Mouse (Mus musculus) megakaryocyte, adult 5-6 weeks (primary cell): ENCODE measurements at regions not wholly inside any gene's neighbourhood (a gene's known extent, or its start where the extent isn't known, plus 50 kb on each side); places are given as distances from the start of the nearest gene placed in this dataset.

ENCODE experiments used
- ATAC-seq: 2 replicates; pipeline ENCODE4 v1.8.0; 2016; ENCODE audit warnings: mild to moderate bottlenecking, inconsistent platforms; ENCODE audit not compliant: poor library complexity, severe bottlenecking

GRCm38 (mm10) chr5:118379245-118380051 lies 134.4 kb downstream of the 2410131K14Rik start:
- ATAC-seq: no peak

- no peak for ATAC-seq
Observed at GRCm38 (mm10) chr5:118380052-118380421, 135.0 kb downstream of the 2410131K14Rik start.

GRCm38 (mm10) chr5:118380422-118381293 lies 135.6 kb downstream of the 2410131K14Rik start:
- peak; percentile 58 for ATAC-seq

- ATAC-seq: peak; percentile 66
Observed at GRCm38 (mm10) chr5:118381294-118381675, 136.3 kb downstream of the 2410131K14Rik start.

GRCm38 (mm10) chr5:118386126-118386525 lies 141.1 kb downstream of the 2410131K14Rik start:
- no peak for ATAC-seq

GRCm38 (mm10) chr5:118388419-118388818 lies 143.4 kb downstream of the 2410131K14Rik start:
- no peak for ATAC-seq

GRCm38 (mm10) chr5:118390691-118391373 lies 145.8 kb downstream of the 2410131K14Rik start:
- no peak for ATAC-seq

- ATAC-seq: no peak
Observed at GRCm38 (mm10) chr5:118392932-118393487, 148.0 kb downstream of the 2410131K14Rik start.

GRCm38 (mm10) chr5:118394051-118394450 lies 149.0 kb downstream of the 2410131K14Rik start:
- no peak for ATAC-seq

- peak; percentile 27 for ATAC-seq
Observed at GRCm38 (mm10) chr5:118396004-118396725, 151.1 kb downstream of the 2410131K14Rik start.

- ATAC-seq: no peak
Observed at GRCm38 (mm10) chr5:118400926-118401325, 155.9 kb downstream of the 2410131K14Rik start.

- ATAC-seq: peak; percentile 96
Observed at GRCm38 (mm10) chr5:118404398-118404797, 156.1 kb upstream of the Med13l start.

- ATAC-seq: no peak
Observed at GRCm38 (mm10) chr5:118405421-118405820, 155.1 kb upstream of the Med13l start.

GRCm38 (mm10) chr5:118407451-118407850 lies 153.0 kb upstream of the Med13l start:
- no peak for ATAC-seq

GRCm38 (mm10) chr5:118407973-118408372 lies 152.5 kb upstream of the Med13l start:
- ATAC-seq: peak; percentile 46

GRCm38 (mm10) chr5:118408826-118409225 lies 151.7 kb upstream of the Med13l start:
- ATAC-seq: no peak

GRCm38 (mm10) chr5:118413428-118414282 lies 146.8 kb upstream of the Med13l start:
- ATAC-seq: peak; percentile 99

GRCm38 (mm10) chr5:118419344-118420037 lies 141.0 kb upstream of the Med13l start:
- ATAC-seq: no peak
